Mouse (Mus musculus) cerebellum, adult 2 months (tissue): ENCODE results near the gene Wdfy3.

Source experiments
- CTCF ChIP-seq: fragments of 200-500 bp; IDR thresholded peaks from 2 replicates; pipeline ENCODE4 v1.5.1; 2011; ENCODE audit warnings: low read depth, mild to moderate bottlenecking, control low read depth, low read length, moderate library complexity, borderline replicate concordance; ENCODE audit not compliant: insufficient read depth
- POLR2A ChIP-seq: fragments of 200-500 bp; IDR thresholded peaks from 2 replicates; pipeline ENCODE4 v1.6.1; 2011; ENCODE audit warnings: low read length, control low read depth, borderline replicate concordance; ENCODE audit not compliant: insufficient read depth

DNA sequence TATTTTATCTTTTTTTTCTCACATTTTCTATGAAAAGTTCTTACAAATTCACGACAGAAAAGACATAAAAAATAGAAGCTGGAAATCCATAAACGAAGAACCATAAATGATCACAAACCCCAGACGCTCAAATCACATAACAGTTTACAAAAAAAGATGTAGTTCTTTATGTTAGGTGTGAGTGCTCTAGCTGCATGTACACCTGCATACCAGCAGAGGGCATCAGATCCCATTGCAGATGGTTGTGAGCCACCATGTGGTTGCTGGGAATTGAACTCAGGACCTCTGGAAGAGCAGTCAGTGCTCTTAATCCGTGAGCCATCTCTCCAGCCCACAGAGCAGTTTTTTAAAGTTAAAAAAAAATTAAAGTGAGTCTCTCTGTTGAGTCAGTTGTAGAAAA lies 25.9 kb upstream of the Wdfy3 start:
- TF ChIP-seq POLR2A (no peak), CTCF (no peak)
